Mouse (Mus musculus) liver, embryonic 13.5 days (tissue): ENCODE data around the gene Surf4. TPM values are rescaled to one million over a fixed set of nuclear protein-coding genes. Genes with fewer than 3 reads are reported as not detected.
"Not testable (repeated sequence)": the region's sequence is repeated elsewhere in the genome, so short reads cannot be mapped to it uniquely, and the experiment has no call there.

Experiments used
- ATAC-seq: fragments of 200-750 bp; cut with Nextera tagmentation; 2 replicates; pipeline ENCODE4 v1.8.0; 2017; ENCODE audit warnings: low read depth, mild to moderate bottlenecking, moderate number of reproducible peaks, moderate library complexity
- DNase-seq: peaks from one replicate; pipeline ENCODE4 v3.0.0; 2022
- H3K27ac ChIP-seq: fragments of 300-500 bp; sonication (generic); 2 replicates; pipeline ENCODE4 v1.5.1; 2015; ENCODE audit warnings: moderate library complexity, mild to moderate bottlenecking, inconsistent platforms
- H3K27me3 ChIP-seq: fragments of 300-500 bp; sonication (generic); 2 replicates; pipeline ENCODE4 v1.6.1; 2015; ENCODE audit warnings: mild to moderate bottlenecking, inconsistent platforms
- H3K36me3 ChIP-seq: fragments of 300-500 bp; sonication (generic); 2 replicates; pipeline ENCODE4 v1.6.1; 2015; ENCODE audit warnings: mild to moderate bottlenecking, inconsistent platforms
- H3K4me1 ChIP-seq: fragments of 300-500 bp; sonication (generic); replicated peaks from 2 replicates; pipeline ENCODE4 v1.6.1; 2015; ENCODE audit warnings: inconsistent platforms
- H3K4me2 ChIP-seq: fragments of 300-500 bp; sonication (generic); 2 replicates; pipeline ENCODE4 v1.6.1; 2015; ENCODE audit warnings: inconsistent platforms, mild to moderate bottlenecking, moderate library complexity
- H3K4me3 ChIP-seq: fragments of 300-500 bp; sonication (generic); replicated peaks from 2 replicates; pipeline ENCODE4 v1.5.1; 2015; ENCODE audit warnings: mild to moderate bottlenecking, inconsistent platforms
- H3K9ac ChIP-seq: fragments of 300-500 bp; sonication (generic); 2 replicates; pipeline ENCODE4 v1.6.1; 2015; ENCODE audit warnings: mild to moderate bottlenecking, inconsistent platforms
- H3K9me3 ChIP-seq: fragments of 300-500 bp; sonication (generic); replicated peaks from 2 replicates; pipeline ENCODE4 v1.6.1; 2016; ENCODE audit warnings: inconsistent platforms
- WGBS: fragments of 180-500 bp; shearing (Covaris S2); methylation state at CpG from one replicate; pipeline ENCODE4 v1.1.7; 2015; ENCODE audit not compliant: insufficient replicate concordance; 5-methylcytosine and 5-hydroxymethylcytosine counted together
- polyA plus RNA-seq: library from polyadenylated mRNA; unstranded; fragments of >200 nt; fragmentation: Nextera tagmentation; extraction: Ambion mirVana; gene quantifications from 2 replicates; pipeline ENCODE4 v1.2.1, GENCODE M21; 2015

The Surf4 gene
- polyA plus RNA-seq, 1 experiment from 2014 or later, result 105 TPM

DNA sequence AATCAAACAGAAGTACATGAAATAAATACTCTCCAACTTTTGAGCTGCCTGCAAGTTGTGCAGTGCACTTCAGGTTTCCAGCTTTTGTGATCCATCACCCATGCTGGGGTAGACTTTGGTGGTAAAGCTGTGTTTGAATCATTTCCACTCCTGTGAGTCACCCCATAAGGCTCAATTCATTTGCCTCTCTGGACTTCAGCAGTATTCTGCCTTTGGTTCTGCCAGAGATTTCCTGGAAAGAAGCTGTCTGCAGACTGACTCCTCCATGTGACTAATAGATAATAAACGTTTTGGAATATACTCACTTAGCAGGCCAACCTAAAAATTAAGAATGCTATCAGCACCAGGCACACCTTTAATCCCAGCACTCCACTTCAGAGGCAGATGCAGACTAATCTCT is 33.0 kb downstream of the Surf4 start:
- H3K4me2 ChIP-seq, result peak overlapping the region; percentile 91
- WGBS, result 17% methylated on average over 1 of the region's 1 CpGs

DNA sequence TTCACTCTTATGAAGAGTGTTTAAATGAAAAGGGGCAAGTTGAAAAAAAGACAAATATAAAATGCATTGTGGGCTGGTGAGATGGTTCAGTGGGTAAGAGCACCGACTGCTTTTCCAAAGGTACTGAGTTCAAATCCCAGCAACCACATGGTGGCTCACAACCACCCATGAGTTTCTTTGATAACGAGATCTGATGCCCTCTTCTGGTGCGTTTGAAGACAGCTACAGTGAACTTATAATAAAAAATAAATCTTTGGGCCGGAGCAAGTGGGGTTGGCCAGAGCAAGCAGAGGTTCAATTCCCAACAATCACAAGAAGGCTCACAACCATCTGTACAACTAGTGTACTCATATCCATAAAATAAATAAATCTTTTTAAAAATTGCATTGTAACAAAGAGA is 37.8 kb downstream of the Surf4 start:
- Histone ChIP-seq H3K9me3 (no peaks in the 10 kb centered on the region), H3K4me2 (no peak overlapping the region), H3K4me3 (no peak overlapping the region), H3K27me3 (no peaks in the 10 kb centered on the region), H3K36me3 (peaks cover 94% of the 10 kb centered on the region), H3K27ac (no peak overlapping the region), H3K9ac (no peak overlapping the region), H3K4me1 (peaks cover 11% of the 10 kb centered on the region)
- ATAC-seq (no peak), DNase-seq (no peak)
- 71% methylated on average over 4 of the region's 4 CpGs for WGBS

More for the DNA sequence above, 33.0 kb downstream of the Surf4 start:
- H3K36me3 ChIP-seq, result peaks cover 71% of the 10 kb centered on the region
- peaks cover 42% of the 10 kb centered on the region for H3K4me1 ChIP-seq
- H3K4me3 ChIP-seq, result peak overlapping the region; percentile 88
- DNase-seq (no peak), ATAC-seq (no peak)
- no peaks in the 10 kb centered on the region for H3K27me3 ChIP-seq
- H3K9me3 ChIP-seq, result no peaks in the 10 kb centered on the region
- no peak overlapping the region for H3K27ac ChIP-seq
- H3K9ac ChIP-seq, result peak overlapping the region; percentile 89; the same call in 1 of the 2 replicates

DNA sequence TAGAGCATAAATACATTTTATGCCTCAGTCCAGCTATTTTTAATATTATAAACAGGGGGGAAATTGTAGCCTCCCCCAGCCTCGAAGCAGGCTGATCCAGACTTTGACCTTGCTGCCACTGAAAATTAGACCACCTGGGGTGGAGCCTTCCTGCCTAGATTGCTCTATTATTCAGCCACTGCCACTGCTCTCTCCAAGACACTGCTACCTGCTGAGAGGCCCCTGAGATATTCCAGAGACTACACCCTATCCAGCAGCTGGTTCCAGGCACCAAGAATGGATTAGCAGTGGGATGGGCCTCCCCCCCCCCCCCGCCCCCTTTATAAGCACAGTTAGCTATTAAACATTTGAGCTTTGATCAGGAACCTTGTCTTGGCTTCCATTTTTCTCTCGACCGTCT is 47.6 kb downstream of the Surf4 start:
- WGBS, result 77% methylated on average over 4 of the region's 4 CpGs
- peaks cover 30% of the 10 kb centered on the region for H3K36me3 ChIP-seq
- not testable (repeated sequence) for H3K4me3 ChIP-seq, H3K4me2 ChIP-seq, H3K4me1 ChIP-seq, H3K9ac ChIP-seq, ATAC-seq, DNase-seq, H3K27ac ChIP-seq, H3K9me3 ChIP-seq, H3K27me3 ChIP-seq

DNA sequence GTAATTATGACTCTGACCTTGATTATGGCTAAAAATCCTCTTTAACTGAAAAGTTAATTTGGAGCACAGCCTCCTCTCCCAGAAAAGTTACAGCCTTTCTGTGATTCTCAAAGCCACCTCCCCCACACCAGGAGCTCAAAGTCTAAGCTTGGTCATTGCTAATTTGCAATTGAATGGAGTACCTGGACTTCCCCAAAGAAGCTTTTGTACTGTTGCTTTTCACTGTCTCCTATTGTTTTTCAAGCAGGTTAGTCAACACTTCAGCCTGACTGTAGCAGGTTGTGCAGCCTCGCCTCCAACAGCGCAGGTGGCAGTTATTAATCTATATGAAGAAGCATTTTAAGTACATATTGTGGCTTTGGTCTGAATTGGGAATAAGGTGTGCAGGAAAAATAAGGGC is 48.2 kb downstream of the Surf4 start:
- not testable (repeated sequence) for ATAC-seq

DNA sequence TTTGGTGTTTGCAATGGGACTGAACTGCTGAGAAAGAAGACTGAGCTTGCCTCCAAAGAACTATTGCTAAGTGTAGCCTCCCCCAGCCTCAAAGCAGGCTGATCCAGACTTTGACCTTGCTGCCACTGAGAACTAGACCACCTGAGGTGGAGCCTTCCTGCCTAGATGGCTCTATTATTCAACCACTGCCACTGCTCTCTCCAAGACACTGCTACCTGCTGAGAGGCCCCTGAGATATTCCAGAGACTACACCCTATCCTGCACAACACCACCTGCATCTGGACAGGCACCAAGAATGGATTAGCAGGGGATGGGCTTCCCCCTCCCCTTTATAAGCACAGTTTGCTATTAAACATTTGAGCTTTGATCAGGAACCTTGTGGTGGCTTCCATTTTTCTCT is 55.2 kb downstream of the Surf4 start:
- no peak overlapping the region for H3K9ac ChIP-seq
- no peaks in the 10 kb centered on the region for H3K27me3 ChIP-seq
- H3K4me1 ChIP-seq, result no peaks in the 10 kb centered on the region
- no peak for DNase-seq
- no peaks in the 10 kb centered on the region for H3K36me3 ChIP-seq
- ATAC-seq, result no peak
- no peaks in the 10 kb centered on the region for H3K9me3 ChIP-seq
- H3K4me2 ChIP-seq, result no peak overlapping the region
- no peak overlapping the region for H3K27ac ChIP-seq
- H3K4me3 ChIP-seq, result no peak overlapping the region

More for the DNA sequence above, 48.2 kb downstream of the Surf4 start:
- H3K27me3 ChIP-seq, DNase-seq, H3K9ac ChIP-seq, H3K4me1 ChIP-seq, H3K4me3 ChIP-seq, H3K4me2 ChIP-seq, H3K9me3 ChIP-seq, H3K27ac ChIP-seq: not testable (repeated sequence)
- H3K36me3 ChIP-seq, result peaks cover 24% of the 10 kb centered on the region
- 74% methylated on average over 2 of the region's 2 CpGs for WGBS

DNA sequence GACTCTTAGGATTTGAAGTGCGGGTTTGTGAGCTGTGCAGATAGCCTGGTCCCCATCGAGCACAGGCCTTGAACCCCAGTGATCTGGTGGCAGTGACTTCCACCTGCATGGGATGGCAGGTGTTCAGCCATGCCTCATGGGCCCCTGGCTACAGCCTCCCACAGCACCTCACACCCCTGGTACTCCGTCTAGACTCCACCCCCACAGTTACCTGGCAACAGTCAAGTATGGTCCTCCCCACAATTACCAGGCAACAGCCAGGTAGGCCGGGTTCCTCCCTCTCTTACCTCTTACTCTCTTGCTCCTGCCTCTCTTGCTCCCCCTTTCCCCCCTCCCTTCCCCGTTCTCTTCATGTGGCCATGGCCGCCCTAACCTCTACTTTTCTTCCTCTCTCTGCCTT is 63.1 kb downstream of the Surf4 start:
- Histone ChIP-seq H3K27ac (no peak overlapping the region), H3K4me3 (no peak overlapping the region), H3K4me1 (no peaks in the 10 kb centered on the region), H3K9me3 (no peaks in the 10 kb centered on the region), H3K4me2 (no peak overlapping the region), H3K36me3 (no peaks in the 10 kb centered on the region), H3K9ac (no peak overlapping the region), H3K27me3 (peaks cover 4% of the 10 kb centered on the region; the same call in 1 of the 2 replicates)
- ATAC-seq, result no peak
- WGBS, result 37% methylated on average over 6 of the region's 6 CpGs
- no peak for DNase-seq

Other genes starting within 250 kb of the Surf4 start
- not detected in 2 replicates for gene Abo, start 68.9 kb downstream of the Surf4 start, polyA plus RNA-seq
- gene Surf6, start 31.0 kb downstream of the Surf4 start, polyA plus RNA-seq, result 14.8 and 17.8 TPM in 2 replicates
- gene Med22, start 23.3 kb downstream of the Surf4 start, polyA plus RNA-seq, result 24.6 and 25.9 TPM in 2 replicates
- 557 and 577 TPM in 2 replicates for gene Rpl7a, start 23.2 kb downstream of the Surf4 start, polyA plus RNA-seq
- gene Surf2, start 17.6 kb downstream of the Surf4 start, polyA plus RNA-seq, result 36.6 and 41.6 TPM in 2 replicates
- gene Surf1, start 17.4 kb downstream of the Surf4 start, polyA plus RNA-seq, result 39.7 and 43.6 TPM in 2 replicates
- 0.08 and 0.09 TPM in 2 replicates for gene Stkld1, start 119 bp upstream of the Surf4 start, polyA plus RNA-seq
- 24.8 and 29.7 TPM in 2 replicates for gene Rexo4, start 30.5 kb upstream of the Surf4 start, polyA plus RNA-seq
- gene Adamts13, start 39.5 kb upstream of the Surf4 start, polyA plus RNA-seq, result 1.0 and 1.2 TPM in 2 replicates
- 12.6 and 13.4 TPM in 2 replicates for gene Cacfd1, start 76.0 kb upstream of the Surf4 start, polyA plus RNA-seq
- 0.13 and 0.20 TPM in 2 replicates for gene Slc2a6, start 94.1 kb upstream of the Surf4 start, polyA plus RNA-seq
- gene Mymk, start 138.3 kb upstream of the Surf4 start, polyA plus RNA-seq, result 0.70 and 0.83 TPM in 2 replicates
- 0.64 and 0.65 TPM in 2 replicates for gene Adamtsl2, start 145.5 kb upstream of the Surf4 start, polyA plus RNA-seq
- gene Fam163b, start 208.6 kb upstream of the Surf4 start, polyA plus RNA-seq, result 0.03 TPM in 1 of 2 replicates, not detected in the other
- gene Dbh, start 231.3 kb upstream of the Surf4 start, polyA plus RNA-seq, result 0.03 TPM in 2 replicates